Mouse (Mus musculus): ENCODE results near the gene Msh5. TPM values are rescaled to one million over a fixed set of nuclear protein-coding genes. Genes with fewer than 3 reads are reported as not detected.
"Not testable (repeated sequence)": the region's sequence is repeated elsewhere in the genome, so short reads cannot be mapped to it uniquely, and the experiment has no call there.

Gene Msh5
- total RNA-seq, 2 experiments from 2014 or later = 0.19 to 0.62 TPM

DNA sequence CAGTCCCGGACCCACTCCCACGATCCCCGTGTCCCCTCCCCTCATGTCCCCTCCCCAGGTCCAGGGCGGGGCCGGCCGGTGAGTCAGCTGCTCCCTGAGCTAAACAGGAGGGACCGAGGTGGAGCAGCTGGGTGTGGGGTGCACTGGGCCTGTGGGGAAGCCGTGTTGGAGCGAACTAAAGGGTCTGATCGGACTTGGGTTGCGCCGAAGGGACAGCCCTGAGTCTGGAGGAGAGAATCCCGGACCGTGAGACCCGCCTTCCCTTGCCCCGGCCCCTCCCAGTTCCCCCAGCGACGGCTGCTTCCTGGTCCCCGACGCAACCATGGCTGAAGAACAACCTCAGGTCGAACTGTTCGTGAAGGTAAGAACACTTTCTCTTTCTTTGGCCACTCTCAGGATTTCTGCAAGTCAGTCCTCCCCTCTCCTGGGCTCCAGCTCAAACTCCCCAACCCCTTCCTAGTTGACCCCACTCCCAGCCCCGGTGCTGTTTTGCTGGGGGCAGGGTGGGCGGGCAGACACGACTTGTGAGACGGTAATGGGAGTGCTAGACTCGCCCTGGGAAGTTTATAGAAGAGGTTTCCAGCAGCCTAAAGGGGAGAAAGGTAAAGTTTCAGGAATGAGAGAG lies 3.7 kb upstream of the Msh5 start:
- ATAC-seq (replicated peaks; ENCODE audit: poor library complexity, severe bottlenecking) = peak; percentile 18

DNA sequence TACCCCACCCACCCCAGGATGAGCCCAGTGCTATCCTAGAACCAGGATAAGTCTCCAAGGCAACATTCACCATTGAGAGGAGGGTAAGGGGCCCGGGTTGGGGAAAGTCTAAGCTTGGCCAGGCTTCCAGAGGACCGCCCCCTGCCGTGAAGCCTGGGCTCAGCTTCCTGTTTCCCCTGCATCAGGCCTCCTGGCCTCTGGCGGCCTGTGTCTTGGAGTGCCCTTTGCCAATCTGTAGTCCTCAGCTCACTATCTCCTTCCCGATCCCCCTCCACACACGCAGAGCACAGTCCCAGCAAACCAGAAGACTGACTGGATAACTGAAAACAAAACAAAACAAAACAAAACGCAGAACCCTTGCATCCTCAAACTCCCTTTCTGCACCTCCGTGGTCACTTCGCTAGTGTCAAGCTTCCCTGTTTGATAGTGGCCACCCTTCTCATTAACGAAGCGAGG lies 3.0 kb upstream of the Msh5 start, which contains the start of gene Clic1:
Gene Clic1, plus strand, starts transcription at position 406 of the 456 bp plus-strand sequence.
- ATAC-seq (replicated peaks; ENCODE audit: poor library complexity, severe bottlenecking) = peak; percentile 15; the same call in 1 of the 2 replicates

DNA sequence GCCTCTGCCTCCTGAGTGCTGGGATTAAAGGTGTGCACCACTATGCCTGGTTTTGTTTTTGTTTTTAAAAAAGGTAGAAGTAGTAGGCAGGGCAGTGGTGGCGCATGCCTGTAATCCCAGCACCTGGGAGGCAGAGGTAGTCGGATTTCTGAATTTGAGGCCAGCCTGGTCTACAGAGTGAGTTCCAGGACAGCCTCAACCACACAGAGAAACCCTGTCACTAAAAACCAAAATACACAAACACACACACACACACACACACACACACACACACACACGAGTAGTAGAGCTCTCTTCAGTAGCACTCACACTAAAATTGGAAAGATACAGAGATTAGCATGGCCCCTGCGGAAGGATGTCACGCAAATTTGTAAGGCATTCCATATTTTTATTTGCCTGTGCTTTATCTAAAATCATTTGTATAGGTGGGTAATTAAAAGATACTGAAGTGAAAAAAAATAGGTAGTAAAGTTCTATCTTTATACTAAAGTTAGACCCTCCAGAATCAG lies 2.4 kb upstream of the Msh5 start:
- ATAC-seq (replicated peaks; ENCODE audit: poor library complexity, severe bottlenecking) = no peak

DNA sequence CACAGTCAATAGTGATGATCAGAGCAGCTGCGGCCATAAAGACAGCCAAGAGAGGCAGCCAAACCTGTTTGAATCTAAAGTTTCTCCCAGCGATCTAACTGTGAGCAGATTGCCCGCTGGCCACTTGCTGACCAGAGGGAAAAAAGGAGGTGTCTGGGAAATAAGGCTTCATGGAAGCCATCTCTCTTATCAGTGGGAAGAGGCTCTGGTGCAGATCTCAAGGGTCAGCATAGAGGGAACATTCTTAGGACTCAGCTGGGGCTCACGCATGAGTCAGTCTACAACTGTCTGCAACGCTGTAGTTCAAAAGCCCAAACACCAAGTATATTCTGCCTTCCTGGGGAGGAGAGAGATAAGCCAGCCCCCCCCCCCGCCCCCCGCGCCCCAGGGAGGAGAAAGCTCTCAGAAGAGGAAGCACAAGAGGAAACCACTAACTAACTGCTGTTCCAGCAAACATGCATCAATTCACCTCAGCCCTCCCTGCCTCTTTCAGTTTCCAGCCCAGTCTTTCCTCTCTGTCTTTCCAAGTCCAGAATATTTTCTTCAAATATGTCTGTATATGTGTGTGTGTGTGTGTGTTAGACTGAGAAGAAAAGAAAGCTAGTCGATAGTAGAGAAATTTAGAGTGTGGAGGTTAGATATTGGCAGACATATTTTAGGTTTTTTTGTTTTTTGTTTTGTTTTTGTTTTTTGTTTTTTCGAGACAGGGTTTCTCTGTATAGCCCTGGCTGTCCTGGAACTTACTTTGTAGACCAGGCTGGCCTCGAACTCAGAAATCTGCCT lies 1.8 kb upstream of the Msh5 start:
- ATAC-seq (replicated peaks; ENCODE audit: poor library complexity, severe bottlenecking) = 0 out of 2 replicates have a peak, but pooled peaks have one; percentile 5

DNA sequence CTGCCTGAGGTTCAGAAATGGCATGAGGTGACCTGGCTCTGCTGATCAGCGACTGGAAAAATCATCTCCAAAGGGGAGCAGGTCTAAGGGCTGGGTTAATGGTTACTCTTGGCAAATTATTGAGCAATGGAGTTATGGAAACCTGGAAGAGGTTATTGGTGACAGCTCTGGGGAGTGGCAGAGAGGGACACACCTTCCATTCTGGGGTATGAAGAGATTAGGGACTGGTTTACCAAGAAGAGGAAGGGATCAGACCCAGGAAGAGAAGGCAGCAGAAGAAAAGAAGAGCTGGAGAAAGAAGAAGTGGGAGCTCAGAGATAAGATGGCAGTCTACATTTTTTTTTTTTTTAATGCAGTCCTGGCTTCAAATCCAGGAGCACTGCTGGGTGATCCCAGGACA lies 1.1 kb upstream of the Msh5 start:
- peak; percentile 7; the same call in 1 of the 2 replicates for ATAC-seq (replicated peaks; ENCODE audit: poor library complexity, severe bottlenecking)

DNA sequence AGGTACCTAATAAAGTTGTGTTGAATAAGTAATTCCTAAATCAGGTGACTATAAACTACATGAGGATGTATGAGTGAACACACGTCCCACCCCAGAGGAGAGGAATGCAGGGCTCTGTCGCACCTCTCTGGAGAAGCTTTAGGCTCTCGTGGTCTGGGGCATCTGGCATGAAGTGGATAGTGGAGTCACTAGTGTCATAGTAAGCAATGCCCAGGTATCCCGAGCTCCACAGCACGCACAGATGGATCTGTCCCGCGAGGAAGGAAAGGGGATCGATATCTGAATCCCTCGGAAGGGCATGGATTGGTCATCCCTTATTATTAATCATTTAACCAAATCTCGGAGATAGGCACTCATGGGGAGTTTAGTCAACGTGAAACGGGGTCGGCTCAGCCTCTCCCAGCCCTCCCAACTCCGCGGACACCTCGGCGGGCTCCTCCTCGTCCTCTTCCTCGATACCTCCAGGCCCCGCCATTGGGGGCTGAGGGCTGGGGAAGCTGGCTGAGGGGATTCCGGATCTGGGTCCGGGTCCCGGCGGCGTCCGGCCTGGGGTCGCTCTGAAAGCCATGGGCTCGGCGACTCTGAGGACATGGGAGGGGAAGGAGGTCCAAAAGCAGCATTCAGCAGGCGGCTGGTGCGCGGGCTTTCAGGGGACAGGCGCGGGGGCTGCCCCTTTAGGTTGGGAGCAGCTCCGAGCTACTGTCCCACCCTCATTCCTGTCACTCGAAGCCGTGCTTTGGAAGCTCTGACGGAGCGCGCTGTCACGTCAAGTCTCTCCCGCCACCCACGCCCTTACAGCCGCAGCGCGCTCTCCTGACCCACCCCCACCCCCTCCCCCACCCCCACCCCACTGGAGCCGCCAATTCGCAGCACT lies 501 bp downstream of the Msh5 start:
- no peak for ATAC-seq (replicated peaks; ENCODE audit: poor library complexity, severe bottlenecking)

DNA sequence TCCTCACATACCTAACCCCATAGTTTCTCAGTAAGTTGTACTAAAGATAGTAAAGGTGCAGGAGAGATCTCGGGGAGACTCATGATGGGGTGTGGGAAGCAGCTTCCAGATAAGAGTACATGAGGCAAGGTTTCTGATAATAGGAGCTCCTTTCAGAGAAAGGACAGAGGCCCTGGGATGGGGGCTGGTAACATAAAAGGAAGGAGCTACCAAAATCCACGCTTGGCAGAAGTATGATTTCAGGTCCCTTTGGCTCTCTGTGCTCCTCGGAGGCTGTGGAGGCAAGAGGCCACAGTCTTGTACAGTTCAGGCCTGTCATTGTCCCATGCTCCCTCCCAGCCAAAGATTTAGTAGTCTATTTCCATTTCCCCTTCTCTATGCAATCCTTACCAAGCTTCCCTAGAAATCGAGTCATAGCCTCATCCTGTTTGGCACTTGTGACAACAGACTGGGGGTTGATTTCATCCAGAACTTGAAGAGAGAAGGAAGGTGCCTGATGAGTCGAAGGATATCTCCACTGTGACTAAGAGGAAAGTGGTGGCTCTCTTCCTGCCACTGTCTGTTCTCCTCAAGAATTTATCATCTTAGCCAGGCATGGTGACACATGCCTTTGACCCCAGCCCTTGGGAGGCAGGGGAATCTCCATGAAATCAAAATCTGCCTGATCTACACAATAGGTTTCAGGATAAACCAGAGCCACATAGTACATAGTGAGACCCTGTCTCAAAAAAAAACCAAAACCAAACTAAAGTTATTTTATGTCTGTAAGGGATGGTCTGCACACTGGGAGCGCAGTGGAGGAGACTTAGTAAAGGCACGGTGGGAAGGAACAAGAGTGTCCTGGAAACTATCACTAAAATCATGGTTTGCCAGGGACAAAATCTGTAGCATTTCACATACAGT lies 1.4 kb downstream of the Msh5 start:
- ATAC-seq (replicated peaks; ENCODE audit: poor library complexity, severe bottlenecking) = no peak

DNA sequence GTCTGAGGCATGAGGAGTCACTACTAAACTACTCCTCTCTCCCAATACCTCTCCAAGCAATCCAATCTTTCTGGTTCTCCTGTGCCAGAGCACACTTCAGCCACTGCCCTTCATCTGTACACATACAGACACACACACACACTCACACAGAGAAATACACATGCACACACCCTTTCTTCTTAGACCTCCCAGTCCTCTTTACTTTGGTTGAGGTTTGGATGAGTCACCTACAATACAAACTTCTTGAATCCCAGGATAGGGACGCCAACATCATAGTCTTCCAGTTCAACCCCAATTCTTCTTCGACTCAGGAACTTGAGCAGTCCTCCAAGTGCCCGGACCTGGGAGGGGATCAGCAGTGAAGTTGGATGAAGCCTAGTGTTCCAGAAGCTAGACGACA lies 2.8 kb downstream of the Msh5 start:
- ATAC-seq (replicated peaks; ENCODE audit: poor library complexity, severe bottlenecking) = no peak

DNA sequence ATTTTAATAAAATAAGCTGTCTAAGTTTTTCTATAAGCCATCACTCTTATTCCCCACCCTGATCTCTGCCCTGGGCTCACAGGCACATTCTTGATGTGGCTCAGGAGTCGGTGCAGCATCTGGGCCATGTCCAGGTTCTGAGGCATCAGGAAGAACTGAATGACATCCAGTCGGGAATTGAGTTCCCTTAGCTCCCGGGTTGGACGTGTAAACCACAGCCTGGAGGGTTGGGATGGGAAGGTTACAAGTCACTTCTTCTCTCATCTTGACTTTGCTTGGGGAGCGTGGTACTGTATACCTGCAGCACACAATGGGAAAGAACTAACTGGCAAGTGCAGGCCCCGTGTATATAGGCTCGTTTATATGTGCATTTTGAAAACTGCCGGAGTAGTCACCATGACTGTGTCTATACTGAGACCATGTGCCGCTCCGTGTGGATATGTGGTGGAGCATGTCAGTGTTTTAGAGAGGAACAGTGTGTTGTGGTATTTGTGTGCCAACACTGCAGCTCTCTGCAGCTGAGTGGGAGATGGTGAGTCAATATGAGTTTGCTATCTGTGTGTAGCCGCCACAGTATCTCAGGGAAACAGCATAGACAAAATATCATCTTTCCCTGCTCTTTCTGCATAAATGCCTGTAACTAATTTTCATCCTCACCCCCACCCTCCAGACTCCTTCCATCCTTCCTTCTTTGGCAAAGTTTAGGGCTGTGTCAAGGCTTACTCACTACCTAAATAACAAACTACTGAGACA lies 7.2 kb downstream of the Msh5 start:
- ATAC-seq (replicated peaks; ENCODE audit: poor library complexity, severe bottlenecking) = no peak

DNA sequence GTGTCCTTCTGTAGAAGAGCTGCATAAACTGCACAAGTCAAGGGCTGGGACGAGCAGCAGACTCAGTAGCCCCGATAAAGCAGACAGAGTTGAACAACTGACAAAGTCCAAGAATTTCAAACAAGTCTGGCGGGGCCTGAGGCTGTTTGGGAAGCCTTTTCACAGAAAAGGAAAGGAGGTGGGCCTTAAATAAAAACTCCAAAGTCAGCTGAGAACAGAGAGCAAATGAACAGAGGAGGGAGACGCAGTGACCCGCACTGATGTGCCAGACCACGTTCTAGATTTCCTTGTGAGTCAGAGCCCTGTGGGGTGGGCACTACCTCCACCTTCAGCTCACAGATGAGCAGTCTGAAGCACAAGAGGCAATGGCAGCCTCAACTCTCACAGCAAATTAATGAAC lies 11.6 kb downstream of the Msh5 start:
- ATAC-seq (replicated peaks; ENCODE audit: poor library complexity, severe bottlenecking) = no peak

DNA sequence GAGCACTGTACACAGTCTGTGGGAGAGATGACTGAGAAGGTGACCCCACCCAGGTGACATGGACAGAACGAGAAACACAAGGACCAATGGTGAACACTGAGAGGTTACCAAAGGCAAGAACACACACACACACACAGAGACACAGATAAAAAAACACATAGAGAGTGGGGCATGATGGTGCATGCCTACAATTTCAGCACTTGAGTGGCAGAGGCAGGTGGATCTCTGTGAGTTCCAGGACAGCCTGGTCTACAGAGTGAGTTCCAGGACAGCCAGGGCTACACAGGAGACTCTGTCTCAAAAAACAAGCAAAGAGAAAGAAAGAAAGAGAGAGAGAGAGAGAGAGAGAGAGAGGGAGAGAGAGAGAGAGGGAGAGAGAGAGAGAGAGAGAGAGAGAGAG lies 12.8 kb downstream of the Msh5 start:
- ATAC-seq (replicated peaks; ENCODE audit: poor library complexity, severe bottlenecking) = not testable (repeated sequence)

DNA sequence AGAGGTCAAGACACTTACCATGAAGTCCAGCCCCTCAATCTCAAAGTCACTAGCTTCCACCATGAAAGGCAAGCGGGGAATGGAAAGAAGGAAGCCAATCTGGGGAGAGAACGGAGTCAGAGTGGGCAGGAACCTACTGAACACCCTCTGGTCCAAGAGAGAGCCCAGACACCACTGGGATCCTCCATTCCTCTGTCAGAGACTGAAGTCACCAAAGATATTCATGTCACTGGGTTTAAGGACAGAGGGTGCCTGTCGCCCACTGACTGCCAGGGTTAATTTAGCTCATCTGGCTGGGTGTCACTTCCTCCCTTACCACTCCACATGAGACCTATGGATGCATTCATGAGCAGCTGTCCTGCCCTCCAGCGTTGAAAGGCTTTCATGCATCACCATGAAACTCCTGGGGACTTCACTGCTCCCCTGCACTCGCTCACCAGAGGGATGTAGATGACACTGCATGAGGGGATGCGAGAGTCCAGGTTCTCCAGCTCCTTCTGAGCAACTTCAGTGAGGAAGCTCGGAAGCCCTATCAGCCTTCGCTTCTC lies 14.1 kb downstream of the Msh5 start:
- peak; percentile 18 for ATAC-seq (replicated peaks; ENCODE audit: poor library complexity, severe bottlenecking)

DNA sequence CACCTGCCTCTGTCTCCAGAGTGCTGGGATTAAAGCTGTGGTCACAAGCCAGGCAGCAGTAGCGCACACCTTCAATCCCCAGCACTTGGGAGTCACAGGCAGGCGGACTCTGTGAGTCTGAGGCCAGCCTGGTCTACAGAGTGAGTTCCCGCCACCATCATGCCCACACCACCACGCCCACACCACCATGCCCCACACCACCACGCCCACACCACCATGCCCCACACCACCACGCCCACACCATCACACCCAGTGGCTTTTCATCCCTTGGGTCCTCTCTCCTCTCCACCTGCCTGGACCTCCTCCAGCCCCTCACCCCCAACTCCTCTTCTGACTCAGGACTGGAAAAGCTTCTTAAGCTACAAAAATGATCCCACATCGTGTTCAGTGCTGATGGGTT lies 14.7 kb downstream of the Msh5 start:
- no peak for ATAC-seq (replicated peaks; ENCODE audit: poor library complexity, severe bottlenecking)

DNA sequence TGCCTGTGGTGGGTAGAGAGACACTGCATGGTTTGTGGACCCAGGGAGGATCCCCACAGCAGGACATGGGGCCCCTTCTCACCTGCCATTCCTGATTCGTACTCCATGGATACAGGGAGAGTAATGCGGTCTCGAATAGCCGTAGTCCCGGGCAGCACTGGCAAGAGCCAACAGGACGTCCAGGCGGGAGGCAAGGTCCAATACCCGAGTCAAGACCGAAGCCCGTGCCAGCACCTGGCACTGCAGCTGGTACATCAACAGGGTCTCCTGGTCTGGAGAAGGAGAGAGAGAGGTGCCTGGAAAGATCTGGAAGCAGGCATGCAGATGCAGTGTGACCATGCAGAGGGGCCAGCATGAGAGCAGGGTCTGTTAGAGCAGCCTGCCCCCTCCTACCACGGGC lies 15.3 kb downstream of the Msh5 start:
- no peak for ATAC-seq (replicated peaks; ENCODE audit: poor library complexity, severe bottlenecking)

DNA sequence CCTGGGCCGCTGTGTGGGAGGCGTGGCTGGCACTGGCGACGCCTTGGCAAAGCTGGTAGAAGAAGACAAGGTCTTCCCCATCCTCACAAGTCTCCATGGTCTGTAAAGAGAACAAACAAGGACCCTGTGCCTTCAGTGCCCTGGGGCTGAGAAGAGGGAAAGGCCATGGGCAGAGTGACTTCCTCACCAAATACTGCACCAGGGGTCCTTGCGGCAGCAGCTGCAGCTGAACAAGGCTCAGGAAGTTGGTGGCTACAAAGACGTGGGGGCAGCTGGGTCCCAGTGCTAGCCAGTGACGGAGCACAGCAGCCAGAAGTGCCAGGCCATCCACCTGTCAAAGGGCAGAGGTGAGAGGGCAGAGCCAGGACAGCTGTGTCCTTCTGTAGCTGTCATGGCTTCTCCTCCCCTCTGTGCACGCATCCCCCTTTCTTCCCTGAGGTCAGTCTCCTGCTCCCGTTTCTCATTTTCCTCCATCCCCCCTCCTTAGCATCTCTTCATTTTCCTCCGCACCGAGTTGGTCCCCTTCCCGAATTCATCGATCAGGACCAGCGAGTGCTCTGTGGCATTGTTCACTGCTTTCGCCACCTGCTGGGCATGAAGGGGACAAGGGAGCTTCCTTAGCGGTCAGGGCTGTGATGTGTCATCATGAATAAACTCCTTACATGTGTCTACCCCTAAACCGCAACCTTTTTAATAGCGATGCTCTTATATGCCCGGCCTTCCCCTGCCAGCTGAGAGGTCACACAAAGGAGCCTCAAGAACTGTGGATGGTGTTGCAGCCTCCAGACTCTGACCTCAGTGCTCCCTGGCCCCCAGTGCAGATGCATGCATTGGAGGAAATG lies 16.6 kb downstream of the Msh5 start:
- ATAC-seq (replicated peaks; ENCODE audit: poor library complexity, severe bottlenecking) = peak; percentile 77

DNA sequence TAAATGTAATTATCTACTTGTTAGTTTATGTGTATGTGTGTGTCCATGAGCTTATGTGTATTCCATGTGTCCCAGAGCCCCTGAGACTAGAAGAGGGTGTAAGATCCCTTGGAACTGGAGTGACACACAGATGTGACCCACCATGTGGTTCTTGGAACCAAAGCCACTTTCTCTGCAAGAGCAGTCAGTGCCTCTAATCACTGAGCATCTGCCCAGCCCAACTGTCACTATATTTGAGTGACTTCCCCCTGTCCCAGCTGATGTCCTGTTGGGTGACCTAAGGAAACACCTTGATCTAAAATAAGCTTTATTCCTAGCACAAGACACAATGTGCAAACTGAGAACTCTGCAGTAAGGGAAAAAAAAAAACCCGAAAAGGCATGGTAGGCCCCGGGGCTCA lies 18.2 kb downstream of the Msh5 start:
- no peak for ATAC-seq (replicated peaks; ENCODE audit: poor library complexity, severe bottlenecking)

DNA sequence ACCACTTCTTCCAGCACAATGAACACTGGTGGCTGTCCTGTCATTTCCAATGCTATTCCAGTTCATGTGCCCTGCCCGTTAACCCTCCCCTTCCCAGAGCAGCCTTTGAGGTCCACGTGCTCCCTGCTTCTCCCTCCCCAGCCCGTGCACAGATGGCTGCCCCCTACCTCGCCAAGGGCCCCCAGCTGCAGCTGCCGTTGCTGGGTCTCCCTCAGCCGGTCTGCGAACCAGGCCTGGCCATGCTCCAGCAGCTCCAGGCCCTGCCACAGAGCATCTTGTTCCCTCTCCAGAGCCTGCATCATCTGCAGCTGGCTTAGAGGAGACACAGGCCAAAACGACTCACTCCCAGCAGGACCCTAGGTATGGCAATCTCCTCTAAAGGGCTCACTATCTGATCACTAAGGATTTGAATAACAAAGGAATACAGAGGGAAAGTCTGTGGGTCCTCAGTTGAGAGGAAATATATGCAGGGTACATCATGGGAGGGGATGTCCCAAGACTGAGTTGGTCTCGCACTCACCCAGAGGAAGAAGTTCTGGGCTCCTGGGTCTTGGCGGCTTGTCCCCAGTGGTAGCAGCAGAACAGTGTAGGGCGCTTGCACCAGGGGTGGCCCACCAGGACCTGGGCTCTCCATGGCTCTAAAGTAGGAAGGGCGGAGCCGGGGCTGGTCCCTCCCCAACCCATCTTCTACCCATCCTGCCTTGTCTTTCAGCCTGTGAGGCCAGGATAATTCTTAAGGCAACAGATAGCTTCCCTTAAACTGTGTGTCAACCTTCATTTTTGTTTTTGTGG lies 19.1 kb downstream of the Msh5 start, which contains the start of gene Sapcd1:
Gene Sapcd1, minus strand, starts transcription at position 740 of the 792 bp plus-strand sequence.
- ATAC-seq (replicated peaks; ENCODE audit: poor library complexity, severe bottlenecking) = no peak

Data from granulocyte monocyte progenitor cell, adult 5-6 weeks (primary cell).